Mouse (Mus musculus) left cerebral cortex, adult 2 months (tissue): ENCODE measurements around the gene Ccl8. TPM values are rescaled to one million over a fixed set of nuclear protein-coding genes. Genes with fewer than 3 reads are reported as not detected.

Experiments used
- DNase-seq, 2 experiments: peaks; one replicate each; pipeline ENCODE4 v3.0.0; 2021 to 2022; ENCODE audit warnings: low spot score in 2 of 2, mixed read lengths in 1 of 2; ENCODE audit errors: extremely low spot score in 1 of 2
- H3K27ac ChIP-seq: fragments of 200-600 bp; 2 replicates; pipeline ENCODE4 v1.8.1; 2022
- H3K4me3 ChIP-seq: fragments of 200-600 bp; 2 replicates; pipeline ENCODE4 v1.8.1; 2022
- CTCF ChIP-seq: fragments of 200-600 bp; IDR thresholded peaks from 2 replicates; pipeline ENCODE4 v1.8.1; 2022; ENCODE audit warnings: antibody characterized with exemption, mild to moderate bottlenecking, moderate library complexity
- intact Hi-C: fragments of 180-260 bp; cut with DNase I; formaldehyde crosslinking; loops from one replicate; pipeline ENCODE4 v1.15.1; 2025
- total RNA-seq, 2 experiments: library from RNA; stranded (reverse); gene quantifications; 2 replicates each; pipeline ENCODE4 v1.2.3; 2021

The Ccl8 gene
- total RNA-seq, 2 experiments from 2014 or later: not detected

GRCm38 (mm10) chr11:82109611-82110010 is 5.4 kb upstream of the Ccl8 start:
- Histone ChIP-seq H3K4me3 (no peak overlapping the region), H3K27ac (no peak overlapping the region)
- no peak for TF ChIP-seq CTCF
- intact Hi-C loops: no loop called here
- no peak for DNase-seq

- TF ChIP-seq CTCF: no peak
- no peak overlapping the region for H3K27ac ChIP-seq
- DNase-seq: no peak
- intact Hi-C loops: no loop called here
- H3K4me3 ChIP-seq: no peak overlapping the region
Observed at GRCm38 (mm10) chr11:82110372-82111248, 4.4 kb upstream of the Ccl8 start.

GRCm38 (mm10) chr11:82116041-82116440 is 1.1 kb downstream of the Ccl8 start:
- Histone ChIP-seq H3K27ac (no peak overlapping the region), H3K4me3 (no peak overlapping the region)
- no peak for DNase-seq
- intact Hi-C loops: no loop called here
- no peak for TF ChIP-seq CTCF

- TF ChIP-seq CTCF: no peak
- Histone ChIP-seq H3K4me3 (no peak overlapping the region), H3K27ac (no peak overlapping the region)
- no peak for DNase-seq
- intact Hi-C loops: no loop called here
Observed at GRCm38 (mm10) chr11:82132977-82133376, 18.0 kb downstream of the Ccl8 start.

- no peak for TF ChIP-seq CTCF
- Histone ChIP-seq H3K27ac (no peak overlapping the region), H3K4me3 (no peak overlapping the region)
- no peak for DNase-seq
- intact Hi-C loops: no loop called here
Observed at GRCm38 (mm10) chr11:82136196-82136595, 21.2 kb downstream of the Ccl8 start.

GRCm38 (mm10) chr11:82139492-82140094 is 24.6 kb downstream of the Ccl8 start:
- intact Hi-C loops: no loop called here
- H3K27ac ChIP-seq: no peak overlapping the region
- no peak overlapping the region for H3K4me3 ChIP-seq
- TF ChIP-seq CTCF: no peak
- no peak for DNase-seq

GRCm38 (mm10) chr11:82159126-82159525 is 44.1 kb downstream of the Ccl8 start:
- H3K4me3 ChIP-seq: no peak overlapping the region
- no peak for TF ChIP-seq CTCF
- H3K27ac ChIP-seq: no peak overlapping the region
- no peak for DNase-seq
- intact Hi-C loops: no loop called here

- Histone ChIP-seq H3K4me3 (no peak overlapping the region), H3K27ac (no peak overlapping the region)
- no peak for TF ChIP-seq CTCF
- intact Hi-C loops: no loop called here
- DNase-seq: no peak
Observed at GRCm38 (mm10) chr11:82163285-82163684, 48.3 kb downstream of the Ccl8 start.

Other genes with a start within 250 kb of the Ccl8 start
- gene Asic2, start 146.7 kb upstream of the Ccl8 start, total RNA-seq: 10 to 100 TPM; 65.7 to 75.2 TPM
- gene Ccl2, start 79.6 kb upstream of the Ccl8 start, total RNA-seq: not detected
- not detected for gene Gm17268, start 76.6 kb upstream of the Ccl8 start, total RNA-seq
- gene Ccl7, start 69.5 kb upstream of the Ccl8 start, total RNA-seq: not detected
- under 1 TPM in 1 of 2 experiments, not detected in 1; 0.43 TPM for gene Ccl11, start 57.4 kb upstream of the Ccl8 start, total RNA-seq
- not detected for gene Ccl12, start 13.3 kb upstream of the Ccl8 start, total RNA-seq
- not detected for gene Ccl1, start 190.5 kb downstream of the Ccl8 start, total RNA-seq